Mouse (Mus musculus) liver, embryonic 13.5 days (tissue): Measurements from ENCODE around the gene Myo6. TPM values are rescaled to one million over a fixed set of nuclear protein-coding genes. Genes with fewer than 3 reads are reported as not detected.

Experiments used
- ATAC-seq: fragments of 200-750 bp; cut with Nextera tagmentation; 2 replicates; pipeline ENCODE4 v1.8.0; 2017; ENCODE audit warnings: low read depth, mild to moderate bottlenecking, moderate number of reproducible peaks, moderate library complexity
- DNase-seq: peaks from one replicate; pipeline ENCODE4 v3.0.0; 2022
- H3K27ac ChIP-seq: fragments of 300-500 bp; sonication (generic); 2 replicates; pipeline ENCODE4 v1.5.1; 2015; ENCODE audit warnings: moderate library complexity, mild to moderate bottlenecking, inconsistent platforms
- H3K27me3 ChIP-seq: fragments of 300-500 bp; sonication (generic); 2 replicates; pipeline ENCODE4 v1.6.1; 2015; ENCODE audit warnings: mild to moderate bottlenecking, inconsistent platforms
- H3K36me3 ChIP-seq: fragments of 300-500 bp; sonication (generic); 2 replicates; pipeline ENCODE4 v1.6.1; 2015; ENCODE audit warnings: mild to moderate bottlenecking, inconsistent platforms
- H3K4me1 ChIP-seq: fragments of 300-500 bp; sonication (generic); replicated peaks from 2 replicates; pipeline ENCODE4 v1.6.1; 2015; ENCODE audit warnings: inconsistent platforms
- H3K4me2 ChIP-seq: fragments of 300-500 bp; sonication (generic); 2 replicates; pipeline ENCODE4 v1.6.1; 2015; ENCODE audit warnings: inconsistent platforms, mild to moderate bottlenecking, moderate library complexity
- H3K4me3 ChIP-seq: fragments of 300-500 bp; sonication (generic); replicated peaks from 2 replicates; pipeline ENCODE4 v1.5.1; 2015; ENCODE audit warnings: mild to moderate bottlenecking, inconsistent platforms
- H3K9ac ChIP-seq: fragments of 300-500 bp; sonication (generic); 2 replicates; pipeline ENCODE4 v1.6.1; 2015; ENCODE audit warnings: mild to moderate bottlenecking, inconsistent platforms
- H3K9me3 ChIP-seq: fragments of 300-500 bp; sonication (generic); replicated peaks from 2 replicates; pipeline ENCODE4 v1.6.1; 2016; ENCODE audit warnings: inconsistent platforms
- WGBS: fragments of 180-500 bp; shearing (Covaris S2); methylation state at CpG from one replicate; pipeline ENCODE4 v1.1.7; 2015; ENCODE audit not compliant: insufficient replicate concordance; 5-methylcytosine and 5-hydroxymethylcytosine counted together
- polyA plus RNA-seq: library from polyadenylated mRNA; unstranded; fragments of >200 nt; fragmentation: Nextera tagmentation; extraction: Ambion mirVana; gene quantifications from 2 replicates; pipeline ENCODE4 v1.2.1, GENCODE M21; 2015

Gene Myo6
- polyA plus RNA-seq, 1 experiment from 2014 or later: 2.7 TPM

DNA sequence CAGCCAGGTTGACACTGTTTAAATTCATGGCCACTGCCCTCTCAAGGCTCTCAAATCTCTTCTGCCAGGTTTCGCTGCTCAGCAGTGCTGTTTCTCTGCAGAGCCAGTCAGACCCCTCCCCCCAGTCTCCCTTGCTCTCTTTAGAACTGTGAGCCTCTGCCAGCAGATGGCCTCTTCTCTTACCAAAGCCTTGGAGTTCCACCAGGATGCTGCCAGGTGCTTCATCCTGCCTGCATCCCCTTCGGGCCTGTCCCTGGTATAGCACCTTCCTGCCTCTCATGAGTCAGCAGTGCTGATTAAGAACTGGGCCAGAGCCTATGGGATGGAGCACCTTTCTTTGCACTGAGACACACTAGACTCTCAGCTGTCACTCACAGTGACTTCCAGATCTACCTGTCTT is 112.3 kb downstream of the Myo6 start:
- ATAC-seq (no peak), DNase-seq (no peak)
- Histone ChIP-seq H3K36me3 (no peaks in the 10 kb centered on the region), H3K27me3 (no peaks in the 10 kb centered on the region), H3K4me2 (no peak overlapping the region), H3K4me1 (no peaks in the 10 kb centered on the region), H3K9me3 (no peaks in the 10 kb centered on the region), H3K9ac (no peak overlapping the region), H3K27ac (no peak overlapping the region), H3K4me3 (no peak overlapping the region)
- WGBS: 44% methylated on average over 2 of the region's 2 CpGs

DNA sequence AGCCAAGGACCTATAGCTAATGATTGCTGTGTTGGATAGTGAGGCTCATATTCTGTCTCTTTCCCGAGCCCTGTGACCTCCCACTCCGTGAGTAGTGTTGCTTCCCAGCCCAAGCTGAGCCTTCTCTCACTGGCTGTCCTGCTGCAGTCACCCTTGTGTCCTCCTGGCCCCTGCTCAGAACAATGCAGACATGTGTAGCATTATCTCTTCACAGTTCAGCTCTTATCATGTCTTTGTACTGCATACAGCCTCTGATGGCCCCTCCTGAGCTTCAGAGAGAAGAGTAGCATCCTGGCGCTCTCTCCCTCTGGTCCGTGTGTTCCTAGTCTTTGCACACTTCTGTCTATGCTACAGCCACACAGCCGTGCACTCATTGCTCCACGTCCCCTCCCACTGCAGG is 112.9 kb downstream of the Myo6 start:
- Histone ChIP-seq H3K27ac (no peak overlapping the region), H3K4me3 (no peak overlapping the region), H3K27me3 (no peaks in the 10 kb centered on the region), H3K4me2 (no peak overlapping the region), H3K9ac (no peak overlapping the region), H3K4me1 (no peaks in the 10 kb centered on the region), H3K36me3 (no peaks in the 10 kb centered on the region), H3K9me3 (no peaks in the 10 kb centered on the region)
- ATAC-seq (no peak), DNase-seq (no peak)
- 49% methylated on average over 6 of the region's 6 CpGs for WGBS

DNA sequence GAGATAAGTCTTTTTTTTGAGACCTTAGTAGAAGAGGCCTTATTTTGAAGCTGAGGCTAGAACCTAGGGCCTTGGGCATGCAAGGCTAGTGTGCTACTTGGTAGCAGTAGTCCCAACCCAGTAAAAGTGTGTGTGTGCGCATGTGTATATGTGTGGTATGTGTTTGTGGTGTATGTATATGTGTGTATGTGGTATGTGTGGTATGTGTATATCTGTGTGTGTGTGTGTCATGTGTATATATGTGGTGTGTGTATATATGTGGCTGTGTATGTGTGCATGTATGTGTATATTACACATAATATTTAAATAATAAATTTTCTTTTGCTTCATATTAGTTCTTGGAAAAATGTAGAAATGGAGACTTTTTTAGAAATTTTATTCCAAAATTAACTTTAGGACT is 115.9 kb downstream of the Myo6 start:
- no peak overlapping the region for H3K9ac ChIP-seq
- peaks cover 5% of the 10 kb centered on the region; the same call in 1 of the 2 replicates for H3K36me3 ChIP-seq
- H3K4me3 ChIP-seq: no peak overlapping the region
- no peak overlapping the region for H3K4me2 ChIP-seq
- DNase-seq: no peak
- H3K4me1 ChIP-seq: no peaks in the 10 kb centered on the region
- H3K27ac ChIP-seq: no peak overlapping the region
- ATAC-seq: no peak
- 80% methylated on average over 1 of the region's 1 CpGs for WGBS
- no peaks in the 10 kb centered on the region for H3K27me3 ChIP-seq
- H3K9me3 ChIP-seq: no peaks in the 10 kb centered on the region

- Histone ChIP-seq H3K27ac (no peak overlapping the region), H3K9me3 (no peaks in the 10 kb centered on the region), H3K9ac (no peak overlapping the region), H3K4me1 (no peaks in the 10 kb centered on the region), H3K4me3 (no peak overlapping the region), H3K4me2 (no peak overlapping the region), H3K27me3 (no peaks in the 10 kb centered on the region), H3K36me3 (peaks cover 5% of the 10 kb centered on the region; the same call in 1 of the 2 replicates)
- whole genome bisulfite sequencing: 68% methylated on average over 3 of the region's 3 CpGs
- DNase-seq (no peak), ATAC-seq (no peak)
These were observed 117.6 kb downstream of the Myo6 start for GRCm38 (mm10) chr9:80282426-80282825.

DNA sequence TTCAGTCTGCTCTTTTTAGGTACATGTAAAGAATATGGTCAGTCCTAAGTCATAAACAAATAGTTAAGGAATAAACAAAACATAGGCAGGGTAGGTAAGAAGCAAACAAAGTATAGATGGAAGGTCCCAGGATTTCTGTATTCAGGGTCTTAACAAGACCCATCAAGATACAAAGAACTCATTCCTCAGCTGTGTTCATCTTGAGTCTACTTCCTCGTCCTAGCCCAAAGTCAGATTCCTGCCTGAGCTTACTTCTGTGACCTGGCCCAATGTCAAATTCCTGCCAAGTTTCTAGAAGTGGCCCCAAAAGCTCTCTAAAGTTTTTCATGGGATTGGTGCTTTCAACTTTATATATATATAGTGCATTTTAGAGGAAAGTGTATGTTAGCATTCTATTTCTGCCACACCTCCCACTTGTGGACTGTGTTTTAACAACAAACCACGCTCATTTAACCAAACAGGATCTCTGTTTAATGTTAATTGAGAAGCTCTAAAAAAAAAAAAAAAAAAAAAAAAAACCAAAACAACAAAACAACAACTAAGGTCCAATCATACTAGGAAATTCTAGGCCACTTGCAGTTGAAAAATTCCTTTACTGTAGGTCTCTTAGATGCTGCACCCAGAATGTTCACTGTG is 119.8 kb downstream of the Myo6 start:
- WGBS: 50% methylated on average over 2 of the region's 2 CpGs
- Histone ChIP-seq H3K9ac (no peak overlapping the region), H3K27ac (no peak overlapping the region), H3K4me1 (no peaks in the 10 kb centered on the region), H3K4me2 (no peak overlapping the region), H3K9me3 (no peaks in the 10 kb centered on the region), H3K36me3 (peaks cover 5% of the 10 kb centered on the region; the same call in 1 of the 2 replicates), H3K4me3 (no peak overlapping the region), H3K27me3 (no peaks in the 10 kb centered on the region)
- ATAC-seq: no peak
- no peak for DNase-seq

GRCm38 (mm10) chr9:80286845-80287244 is 122.0 kb downstream of the Myo6 start:
- Histone ChIP-seq H3K4me2 (no peak overlapping the region), H3K4me3 (no peak overlapping the region), H3K36me3 (peaks cover 5% of the 10 kb centered on the region; the same call in 1 of the 2 replicates), H3K4me1 (no peaks in the 10 kb centered on the region), H3K27ac (no peak overlapping the region), H3K9ac (no peak overlapping the region), H3K9me3 (no peaks in the 10 kb centered on the region), H3K27me3 (no peaks in the 10 kb centered on the region)
- 78% methylated on average over 7 of the region's 7 CpGs for WGBS
- ATAC-seq: no peak
- DNase-seq: no peak

- no peak overlapping the region for H3K4me3 ChIP-seq
- H3K27ac ChIP-seq: no peak overlapping the region
- no peaks in the 10 kb centered on the region for H3K4me1 ChIP-seq
- no peaks in the 10 kb centered on the region for H3K36me3 ChIP-seq
- H3K4me2 ChIP-seq: no peak overlapping the region
- no peaks in the 10 kb centered on the region for H3K27me3 ChIP-seq
- 45% methylated on average over 2 of the region's 2 CpGs for WGBS
- no peak overlapping the region for H3K9ac ChIP-seq
- ATAC-seq (no peak), DNase-seq (no peak)
- no peaks in the 10 kb centered on the region for H3K9me3 ChIP-seq
These were observed 128.3 kb downstream of the Myo6 start for GRCm38 (mm10) chr9:80293056-80293584.

DNA sequence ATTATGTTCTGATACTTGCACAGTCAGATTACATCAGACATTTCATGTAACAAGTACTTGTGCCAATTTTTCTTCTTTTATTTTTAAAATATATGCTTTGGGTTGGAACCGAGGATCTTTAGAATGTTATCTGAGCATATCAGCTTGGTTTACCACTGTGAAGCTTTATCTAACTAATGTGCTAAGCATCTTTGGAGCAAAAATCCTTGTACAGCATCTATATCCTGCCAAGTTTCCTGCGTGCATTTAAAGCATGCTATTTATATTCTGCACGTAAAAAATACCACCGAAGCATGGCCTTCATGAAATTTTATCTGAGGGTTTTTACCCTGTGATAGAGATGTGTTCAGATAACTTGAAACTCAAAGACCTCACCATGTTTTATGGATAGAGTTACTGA is 131.3 kb downstream of the Myo6 start:
- no peak overlapping the region for H3K9ac ChIP-seq

GRCm38 (mm10) chr9:80299031-80299430 is 134.2 kb downstream of the Myo6 start:
- no peak for ATAC-seq
- no peaks in the 10 kb centered on the region for H3K36me3 ChIP-seq
- no peak overlapping the region for H3K4me3 ChIP-seq
- no peak overlapping the region for H3K4me2 ChIP-seq
- no peak overlapping the region for H3K9ac ChIP-seq
- H3K9me3 ChIP-seq: no peaks in the 10 kb centered on the region
- 75% methylated on average over 9 of the region's 9 CpGs for WGBS
- H3K27ac ChIP-seq: no peak overlapping the region
- H3K4me1 ChIP-seq: no peaks in the 10 kb centered on the region
- no peak for DNase-seq
- H3K27me3 ChIP-seq: no peaks in the 10 kb centered on the region

More for the DNA sequence above, 131.3 kb downstream of the Myo6 start:
- ATAC-seq (no peak), DNase-seq (no peak)
- Histone ChIP-seq H3K4me1 (no peaks in the 10 kb centered on the region), H3K27me3 (no peaks in the 10 kb centered on the region), H3K9me3 (no peaks in the 10 kb centered on the region), H3K4me3 (no peak overlapping the region), H3K4me2 (no peak overlapping the region), H3K36me3 (no peaks in the 10 kb centered on the region), H3K27ac (no peak overlapping the region)
- 25% methylated on average over 4 of the region's 4 CpGs for WGBS

DNA sequence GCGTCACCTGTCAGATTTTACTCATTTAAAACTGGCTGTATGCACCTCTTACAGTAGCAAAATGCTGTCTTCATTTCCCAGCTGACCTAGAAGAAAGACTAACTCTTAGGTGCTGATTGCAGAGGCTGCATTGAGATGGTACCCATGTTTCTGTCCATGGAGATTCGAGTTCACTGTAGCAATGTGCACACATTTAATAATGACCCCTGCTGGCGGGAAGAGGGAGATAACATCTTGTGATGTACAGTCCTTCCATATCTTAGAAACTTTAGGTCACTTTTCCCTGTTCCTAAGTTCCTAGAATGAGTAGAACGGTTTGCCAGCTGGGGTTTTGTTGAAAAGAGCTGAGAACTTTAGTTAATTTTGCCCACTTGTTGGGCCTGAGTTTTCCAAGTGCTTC is 138.7 kb downstream of the Myo6 start:
- Histone ChIP-seq H3K27me3 (no peaks in the 10 kb centered on the region), H3K36me3 (no peaks in the 10 kb centered on the region), H3K4me1 (no peaks in the 10 kb centered on the region), H3K4me3 (no peak overlapping the region), H3K4me2 (no peak overlapping the region), H3K9ac (no peak overlapping the region), H3K9me3 (no peaks in the 10 kb centered on the region), H3K27ac (no peak overlapping the region)
- WGBS: 50% methylated on average over 4 of the region's 4 CpGs
- no peak for DNase-seq
- ATAC-seq: no peak

DNA sequence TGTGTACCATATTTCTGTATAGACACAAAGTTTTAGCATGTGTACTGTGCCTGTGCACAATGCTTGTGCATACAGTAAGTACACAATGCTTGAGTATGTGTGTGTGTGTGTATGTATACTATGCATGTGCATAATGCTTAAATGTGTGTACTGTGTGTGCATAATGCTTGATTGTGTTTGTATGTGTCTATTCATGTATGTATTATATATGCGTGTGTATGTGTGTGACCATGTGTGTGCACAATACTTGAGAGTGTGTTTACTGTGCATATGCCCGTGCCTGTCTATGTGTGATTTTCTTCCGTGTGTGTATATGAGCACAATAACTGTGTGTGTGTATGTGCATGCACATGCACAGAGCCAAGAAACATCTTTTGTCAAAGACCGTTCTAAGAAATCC is 141.6 kb downstream of the Myo6 start:
- no peak for DNase-seq
- H3K27ac ChIP-seq: no peak overlapping the region
- ATAC-seq: no peak
- H3K4me1 ChIP-seq: no peaks in the 10 kb centered on the region
- H3K9me3 ChIP-seq: no peaks in the 10 kb centered on the region
- H3K4me3 ChIP-seq: no peak overlapping the region
- H3K9ac ChIP-seq: no peak overlapping the region
- H3K27me3 ChIP-seq: no peaks in the 10 kb centered on the region
- WGBS: 83% methylated on average over 4 of the region's 4 CpGs
- no peaks in the 10 kb centered on the region for H3K36me3 ChIP-seq
- no peak overlapping the region for H3K4me2 ChIP-seq

- Histone ChIP-seq H3K4me1 (no peaks in the 10 kb centered on the region), H3K27me3 (no peaks in the 10 kb centered on the region), H3K9me3 (no peaks in the 10 kb centered on the region), H3K4me2 (no peak overlapping the region), H3K4me3 (no peak overlapping the region), H3K27ac (no peak overlapping the region), H3K36me3 (no peaks in the 10 kb centered on the region), H3K9ac (no peak overlapping the region)
- ATAC-seq (no peak), DNase-seq (no peak)
- WGBS: 76% methylated on average over 11 of the region's 11 CpGs
These were observed 142.0 kb downstream of the Myo6 start for GRCm38 (mm10) chr9:80306853-80307252.
